ENCODE assay signal across 11 mouse cellular contexts in the genomic region with DNA sequence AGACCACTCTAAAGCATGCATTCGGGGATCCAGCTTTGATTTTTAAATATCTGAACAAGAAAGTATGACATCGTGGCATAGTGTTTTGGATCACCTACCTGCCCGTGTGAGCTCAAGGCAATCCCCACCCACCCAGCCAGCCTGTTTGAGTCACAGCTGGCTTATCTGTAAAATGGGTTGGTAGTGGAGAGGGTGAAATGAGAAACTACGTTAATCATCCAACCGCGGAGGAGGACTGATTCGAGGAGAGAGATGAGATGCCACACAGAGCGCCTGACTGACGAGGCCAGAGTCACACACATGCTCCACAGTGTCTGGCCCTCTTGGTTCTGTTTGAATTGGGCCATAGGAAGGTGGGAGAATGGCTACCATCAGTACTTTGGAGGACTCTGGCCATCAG. TPM values are rescaled to one million over a fixed set of nuclear protein-coding genes. Genes with fewer than 3 reads are reported as not detected.
DNase-seq lines count a peak whose midpoint lies in the region; ATAC-seq lines count a peak whose summit lies in the region.
"Had no signal": no experiment of that assay in that cellular context is flagged by ENCODE, and none has a peak within 500 bp of the region (broad histone marks: within the 10 kb centered on the region; RNA-seq: fewer than 3 reads in every experiment).

No protein-coding gene starts in this region.

- no peaks in the 10 kb centered on the region for H3K27me3 ChIP-seq in intestine, embryonic 14.5 days (replicated peaks; ENCODE audit: control insufficient read depth, insufficient read depth, low read length)
- no peaks in the 10 kb centered on the region for H3K27me3 ChIP-seq in intestine, embryonic 16.5 days (replicated peaks; ENCODE audit: control insufficient read depth, insufficient read depth, low read length)
- H3K27me3 ChIP-seq in embryonic facial prominence, embryonic 10.5 days (replicated peaks; ENCODE audit: low read depth, poor library complexity, severe bottlenecking), result peaks cover 12% of the 10 kb centered on the region
- peaks cover 10% of the 10 kb centered on the region for H3K27me3 ChIP-seq in forebrain, embryonic 12.5 days
- H3K27me3 ChIP-seq in midbrain, embryonic 13.5 days, result peaks cover 9% of the 10 kb centered on the region; the same call in 1 of the 2 replicates
- H3K27me3 ChIP-seq: embryonic facial prominence, embryonic 15.5 days had no signal

- DNase-seq in intestine, embryonic 14.5 days (ENCODE audit: low spot score), result no peak
- no peak for DNase-seq in embryonic facial prominence, embryonic 10.5 days (ENCODE audit: low spot score)
- no peak for DNase-seq in right cerebral cortex, adult 18-20 months
- DNase-seq in thymus, postnatal 36 days, result no peak
- DNase-seq: layer of hippocampus, adult 9-11 months had no signal

- no peaks in the 10 kb centered on the region for H3K9me3 ChIP-seq in intestine, embryonic 14.5 days (ENCODE audit: control insufficient read depth, low read length)
- no peaks in the 10 kb centered on the region for H3K9me3 ChIP-seq in intestine, embryonic 16.5 days (ENCODE audit: control insufficient read depth, low read length)
- H3K9me3 ChIP-seq in embryonic facial prominence, embryonic 10.5 days, result no peaks in the 10 kb centered on the region
- H3K9me3 ChIP-seq in forebrain, embryonic 12.5 days, result no peaks in the 10 kb centered on the region
- no peaks in the 10 kb centered on the region for H3K9me3 ChIP-seq in midbrain, embryonic 13.5 days
- H3K9me3 ChIP-seq: embryonic facial prominence, embryonic 15.5 days; liver, embryonic 12.5 days had no signal

- no peak overlapping the region for H3K9ac ChIP-seq in intestine, embryonic 14.5 days (ENCODE audit: low read length)
- no peak overlapping the region for H3K9ac ChIP-seq in intestine, embryonic 16.5 days (ENCODE audit: low read depth, low read length)
- peak overlapping the region; percentile 12; the same call in 1 of the 2 replicates for H3K9ac ChIP-seq in forebrain, embryonic 12.5 days
- 0 out of 2 replicates have a peak overlapping the region, but pooled peaks have one; percentile 33 for H3K9ac ChIP-seq in midbrain, embryonic 13.5 days (replicated peaks)
- H3K9ac ChIP-seq: embryonic facial prominence, embryonic 15.5 days; liver, embryonic 12.5 days had no signal

- whole genome bisulfite sequencing in intestine, embryonic 14.5 days, result 86% methylated on average over 9 of the region's 9 CpGs
- 79% methylated on average over 9 of the region's 9 CpGs for WGBS in intestine, embryonic 16.5 days
- 92% methylated on average over 9 of the region's 9 CpGs for WGBS in embryonic facial prominence, embryonic 10.5 days
- WGBS in forebrain, embryonic 12.5 days, result 89% methylated on average over 9 of the region's 9 CpGs
- WGBS in midbrain, embryonic 13.5 days, result 90% methylated on average over 9 of the region's 9 CpGs

- no peak for ATAC-seq in intestine, embryonic 14.5 days (replicated peaks; ENCODE audit: low FRiP score, low TSS enrichment, low read depth)
- no peak for ATAC-seq in intestine, embryonic 16.5 days
- ATAC-seq in forebrain, embryonic 12.5 days (ENCODE audit: low FRiP score), result no peak
- no peak for ATAC-seq in midbrain, embryonic 13.5 days
- ATAC-seq: liver, embryonic 12.5 days had no signal

- H3K4me1 ChIP-seq in intestine, embryonic 14.5 days (replicated peaks; ENCODE audit: control insufficient read depth, insufficient read depth, low read length), result 0 out of 2 replicates have a peak, but pooled peaks cover 3% of the 10 kb centered on the region
- H3K4me1 ChIP-seq in intestine, embryonic 16.5 days (ENCODE audit: control insufficient read depth, insufficient read depth, low read length), result peaks cover 4% of the 10 kb centered on the region; the same call in 1 of the 2 replicates
- peaks cover 54% of the 10 kb centered on the region for H3K4me1 ChIP-seq in embryonic facial prominence, embryonic 10.5 days
- peaks cover 37% of the 10 kb centered on the region for H3K4me1 ChIP-seq in forebrain, embryonic 12.5 days
- H3K4me1 ChIP-seq in midbrain, embryonic 13.5 days (replicated peaks), result peaks cover 57% of the 10 kb centered on the region

- H3K36me3 ChIP-seq in intestine, embryonic 14.5 days (ENCODE audit: control insufficient read depth, insufficient read depth, low read length), result 0 out of 2 replicates have a peak, but pooled peaks cover 3% of the 10 kb centered on the region
- no peaks in the 10 kb centered on the region for H3K36me3 ChIP-seq in intestine, embryonic 16.5 days (ENCODE audit: control insufficient read depth, insufficient read depth, low read length)
- H3K36me3 ChIP-seq in embryonic facial prominence, embryonic 10.5 days (replicated peaks), result peaks cover 38% of the 10 kb centered on the region
- H3K36me3 ChIP-seq in forebrain, embryonic 12.5 days (replicated peaks), result peaks cover 24% of the 10 kb centered on the region
- H3K36me3 ChIP-seq in midbrain, embryonic 13.5 days, result peaks cover 34% of the 10 kb centered on the region
- H3K36me3 ChIP-seq: embryonic facial prominence, embryonic 15.5 days; liver, embryonic 12.5 days had no signal

- H3K4me2 ChIP-seq in intestine, embryonic 14.5 days (ENCODE audit: low read length), result peak overlapping the region; percentile 12; the same call in 1 of the 2 replicates
- H3K4me2 ChIP-seq in intestine, embryonic 16.5 days (ENCODE audit: low read depth, low read length), result no peak overlapping the region
- peak overlapping the region; percentile 41 for H3K4me2 ChIP-seq in forebrain, embryonic 12.5 days
- H3K4me2 ChIP-seq in midbrain, embryonic 13.5 days (replicated peaks), result peak overlapping the region; percentile 95

- no peak overlapping the region for H3K27ac ChIP-seq in intestine, embryonic 14.5 days (ENCODE audit: low read depth)
- H3K27ac ChIP-seq in intestine, embryonic 16.5 days (ENCODE audit: low read length), result no peak overlapping the region
- H3K27ac ChIP-seq in embryonic facial prominence, embryonic 10.5 days (replicated peaks), result no peak overlapping the region
- H3K27ac ChIP-seq in forebrain, embryonic 12.5 days, result no peak overlapping the region
- H3K27ac ChIP-seq in midbrain, embryonic 13.5 days, result no peak overlapping the region
- H3K27ac ChIP-seq: embryonic facial prominence, embryonic 15.5 days; liver, embryonic 12.5 days had no signal

- no peak overlapping the region for H3K4me3 ChIP-seq in intestine, embryonic 14.5 days (ENCODE audit: low read depth, low read length)
- H3K4me3 ChIP-seq in intestine, embryonic 16.5 days (ENCODE audit: low read length), result no peak overlapping the region; the same call in 1 of the 2 replicates
- peak overlapping the region; percentile 25; the same call in 1 of the 2 replicates for H3K4me3 ChIP-seq in embryonic facial prominence, embryonic 10.5 days
- H3K4me3 ChIP-seq in forebrain, embryonic 12.5 days (replicated peaks), result peak overlapping the region; percentile 10; the same call in 1 of the 2 replicates
- H3K4me3 ChIP-seq in midbrain, embryonic 13.5 days (replicated peaks), result peak overlapping the region; percentile 98
- H3K4me3 ChIP-seq: myocyte had no signal

RNA-seq across cellular contexts. Expression of a gene that starts 3.1 kb away (rescaled TPM):
- polyA plus RNA-seq in intestine, embryonic 14.5 days (2014; fragmentation: Nextera tagmentation; extraction: Ambion mirVana), result 10.5 and 10.7 TPM in 2 replicates
- polyA plus RNA-seq in intestine, embryonic 16.5 days (2015; fragmentation: Nextera tagmentation; extraction: Ambion mirVana), result 5.5 and 6.0 TPM in 2 replicates
- polyA plus RNA-seq in embryonic facial prominence, embryonic 10.5 days (2016; fragmentation: Nextera tagmentation; extraction: Ambion mirVana), result 13.5 and 14.7 TPM in 2 replicates
- 29.8 and 31.1 TPM in 2 replicates for polyA plus RNA-seq in forebrain, embryonic 12.5 days (2016; fragmentation: Nextera tagmentation; extraction: Ambion mirVana)
- polyA plus RNA-seq in midbrain, embryonic 13.5 days (2015; fragmentation: Nextera tagmentation; extraction: Ambion mirVana), result 31.3 and 40.6 TPM in 2 replicates

RNA-seq across cellular contexts. Expression of a gene that starts 44.6 kb away (rescaled TPM):
- 7.8 TPM in 2 replicates for polyA plus RNA-seq in intestine, embryonic 14.5 days (2014; fragmentation: Nextera tagmentation; extraction: Ambion mirVana)
- polyA plus RNA-seq in intestine, embryonic 16.5 days (2015; fragmentation: Nextera tagmentation; extraction: Ambion mirVana), result 4.8 and 5.3 TPM in 2 replicates
- 14.3 and 15.5 TPM in 2 replicates for polyA plus RNA-seq in embryonic facial prominence, embryonic 10.5 days (2016; fragmentation: Nextera tagmentation; extraction: Ambion mirVana)
- 13.3 and 13.6 TPM in 2 replicates for polyA plus RNA-seq in forebrain, embryonic 12.5 days (2016; fragmentation: Nextera tagmentation; extraction: Ambion mirVana)
- 10.3 and 10.9 TPM in 2 replicates for polyA plus RNA-seq in midbrain, embryonic 13.5 days (2015; fragmentation: Nextera tagmentation; extraction: Ambion mirVana)

RNA-seq across cellular contexts. Expression of a gene that starts 52.5 kb away (rescaled TPM):
- not detected in 2 replicates for polyA plus RNA-seq in intestine, embryonic 14.5 days (2014; fragmentation: Nextera tagmentation; extraction: Ambion mirVana)
- not detected in 2 replicates for polyA plus RNA-seq in intestine, embryonic 16.5 days (2015; fragmentation: Nextera tagmentation; extraction: Ambion mirVana)
- not detected in 2 replicates for polyA plus RNA-seq in embryonic facial prominence, embryonic 10.5 days (2016; fragmentation: Nextera tagmentation; extraction: Ambion mirVana)
- not detected in 2 replicates for polyA plus RNA-seq in forebrain, embryonic 12.5 days (2016; fragmentation: Nextera tagmentation; extraction: Ambion mirVana)
- not detected in 2 replicates for polyA plus RNA-seq in midbrain, embryonic 13.5 days (2015; fragmentation: Nextera tagmentation; extraction: Ambion mirVana)
- polyA plus RNA-seq: embryonic facial prominence, embryonic 15.5 days; liver, embryonic 12.5 days; myocyte had no signal

Comparison
In these comparisons a context has a peak if more than half of its experiments do, and no peak if none do; other contexts are left out.
1. H3K4me3 ChIP-seq: peak in embryonic facial prominence, embryonic 10.5 days (single experiment), forebrain, embryonic 12.5 days (single experiment) and midbrain, embryonic 13.5 days (single experiment); none in intestine, embryonic 14.5 days (single experiment) and intestine, embryonic 16.5 days (single experiment).
2. H3K9ac ChIP-seq: peak in forebrain, embryonic 12.5 days (single experiment) and midbrain, embryonic 13.5 days (single experiment); none in intestine, embryonic 14.5 days (single experiment) and intestine, embryonic 16.5 days (single experiment).